Mouse (Mus musculus) neural tube, embryonic 14.5 days (tissue): ENCODE measurements around the gene Nt5c1a. TPM values are rescaled to one million over a fixed set of nuclear protein-coding genes. Genes with fewer than 3 reads are reported as not detected.
A peak's percentile ranks its signal among the peaks of the same experiment; 100 is the strongest.

Experiments
- ATAC-seq: fragments of 200-750 bp; cut with Nextera tagmentation; 2 replicates; pipeline ENCODE4 v1.8.0; 2017; ENCODE audit warnings: low read depth, mild to moderate bottlenecking, moderate TSS enrichment, moderate library complexity
- H3K27ac ChIP-seq: fragments of 300-500 bp; sonication (generic); 2 replicates; pipeline ENCODE4 v1.5.1; 2014; ENCODE audit warnings: low read depth, mild to moderate bottlenecking, control low read depth, low read length, moderate library complexity, mixed read lengths
- H3K27me3 ChIP-seq: fragments of 300-500 bp; sonication (generic); 2 replicates; pipeline ENCODE4 v1.6.1; 2014; ENCODE audit warnings: low read length; ENCODE audit not compliant: control insufficient read depth, insufficient read depth
- H3K36me3 ChIP-seq: fragments of 300-500 bp; sonication (generic); 2 replicates; pipeline ENCODE4 v1.6.1; 2014; ENCODE audit warnings: low read length, mixed read lengths; ENCODE audit not compliant: control insufficient read depth, insufficient read depth
- H3K4me1 ChIP-seq: fragments of 300-500 bp; sonication (generic); 2 replicates; pipeline ENCODE4 v1.6.1; 2014; ENCODE audit warnings: low read length; ENCODE audit not compliant: control insufficient read depth, insufficient read depth
- H3K4me2 ChIP-seq: fragments of 300-500 bp; sonication (generic); 2 replicates; pipeline ENCODE4 v1.6.1; 2014; ENCODE audit warnings: mild to moderate bottlenecking, low read depth, low read length, control low read depth
- H3K4me3 ChIP-seq: fragments of 300-500 bp; sonication (generic); 2 replicates; pipeline ENCODE4 v1.5.1; 2014; ENCODE audit warnings: low read depth, low read length, control low read depth, mixed read lengths
- H3K9ac ChIP-seq: fragments of 300-500 bp; sonication (generic); replicated peaks from 2 replicates; pipeline ENCODE4 v1.6.1; 2014; ENCODE audit warnings: low read depth, mild to moderate bottlenecking, control low read depth, low read length, mixed read lengths
- H3K9me3 ChIP-seq: fragments of 300-500 bp; sonication (generic); 2 replicates; pipeline ENCODE4 v1.6.1; 2016; ENCODE audit warnings: low read length; ENCODE audit not compliant: control insufficient read depth
- WGBS: fragments of 180-500 bp; shearing (Covaris S2); extraction: QIAGEN DNeasy Blood & Tissue Kit; methylation state at CpG from one replicate; pipeline ENCODE4 v1.1.7; 2014; 5-methylcytosine and 5-hydroxymethylcytosine counted together
- polyA plus RNA-seq: library from polyadenylated mRNA; unstranded; fragments of >200 nt; fragmentation: Nextera tagmentation; extraction: Ambion mirVana; gene quantifications from 2 replicates; pipeline ENCODE4 v1.2.1, GENCODE M21; 2014

The Nt5c1a gene
- polyA plus RNA-seq, 1 experiment from 2014 or later: not detected

GRCm38 (mm10) chr4:123200771-123201185, 526 bp upstream of the Nt5c1a start:
- ATAC-seq: peak; percentile 65; the same call in 1 of the 2 replicates
- Histone ChIP-seq H3K4me3 (peak overlapping the region; percentile 31), H3K9ac (peak overlapping the region; percentile 42; the same call in 1 of the 2 replicates), H3K36me3 (no peaks in the 10 kb centered on the region), H3K4me2 (peak overlapping the region; percentile 73), H3K27ac (no peak overlapping the region), H3K27me3 (peaks cover 16% of the 10 kb centered on the region), H3K4me1 (peaks cover 9% of the 10 kb centered on the region; the same call in 1 of the 2 replicates), H3K9me3 (no peaks in the 10 kb centered on the region)
- WGBS: 2% methylated on average over 15 of the region's 15 CpGs

GRCm38 (mm10) chr4:123202094-123202420, 753 bp downstream of the Nt5c1a start:
- no peak for ATAC-seq
- H3K9me3 ChIP-seq: no peaks in the 10 kb centered on the region
- peaks cover 9% of the 10 kb centered on the region; the same call in 1 of the 2 replicates for H3K4me1 ChIP-seq
- H3K9ac ChIP-seq: no peak overlapping the region
- peak overlapping the region; percentile 73 for H3K4me2 ChIP-seq
- no peak overlapping the region for H3K27ac ChIP-seq
- WGBS: 10% methylated on average over 8 of the region's 8 CpGs
- H3K4me3 ChIP-seq: no peak overlapping the region
- peaks cover 16% of the 10 kb centered on the region for H3K27me3 ChIP-seq
- H3K36me3 ChIP-seq: no peaks in the 10 kb centered on the region

- Histone ChIP-seq H3K27ac (no peak overlapping the region), H3K9ac (no peak overlapping the region), H3K36me3 (no peaks in the 10 kb centered on the region), H3K27me3 (0 out of 2 replicates have a peak, but pooled peaks cover 1% of the 10 kb centered on the region), H3K9me3 (no peaks in the 10 kb centered on the region), H3K4me2 (no peak overlapping the region), H3K4me3 (no peak overlapping the region), H3K4me1 (no peaks in the 10 kb centered on the region)
- 81% methylated on average over 5 of the region's 5 CpGs for WGBS
- ATAC-seq: no peak
Observed at GRCm38 (mm10) chr4:123207337-123207736, 6.0 kb downstream of the Nt5c1a start.

GRCm38 (mm10) chr4:123210996-123211395, 9.7 kb downstream of the Nt5c1a start:
- no peak overlapping the region for H3K9ac ChIP-seq
- WGBS: 67% methylated on average over 8 of the region's 8 CpGs
- H3K27ac ChIP-seq: no peak overlapping the region
- no peaks in the 10 kb centered on the region for H3K9me3 ChIP-seq
- H3K4me1 ChIP-seq: no peaks in the 10 kb centered on the region
- no peak for ATAC-seq
- no peak overlapping the region for H3K4me2 ChIP-seq
- no peaks in the 10 kb centered on the region for H3K27me3 ChIP-seq
- no peaks in the 10 kb centered on the region for H3K36me3 ChIP-seq
- no peak overlapping the region for H3K4me3 ChIP-seq

- Histone ChIP-seq H3K4me2 (no peak overlapping the region), H3K36me3 (no peaks in the 10 kb centered on the region), H3K4me3 (no peak overlapping the region), H3K9me3 (no peaks in the 10 kb centered on the region), H3K4me1 (no peaks in the 10 kb centered on the region), H3K27ac (no peak overlapping the region), H3K9ac (no peak overlapping the region), H3K27me3 (no peaks in the 10 kb centered on the region)
- WGBS: 62% methylated on average over 5 of the region's 5 CpGs
- no peak for ATAC-seq
Observed at GRCm38 (mm10) chr4:123211453-123211852, 10.1 kb downstream of the Nt5c1a start.

- Histone ChIP-seq H3K9ac (no peak overlapping the region), H3K9me3 (no peaks in the 10 kb centered on the region), H3K27ac (no peak overlapping the region), H3K36me3 (no peaks in the 10 kb centered on the region), H3K4me3 (no peak overlapping the region), H3K4me2 (no peak overlapping the region), H3K27me3 (no peaks in the 10 kb centered on the region), H3K4me1 (no peaks in the 10 kb centered on the region)
- no peak for ATAC-seq
- 61% methylated on average over 2 of the region's 2 CpGs for WGBS
Observed at GRCm38 (mm10) chr4:123212330-123212729, 11.0 kb downstream of the Nt5c1a start.

GRCm38 (mm10) chr4:123213975-123214374, 12.7 kb downstream of the Nt5c1a start:
- H3K4me2 ChIP-seq: no peak overlapping the region
- no peaks in the 10 kb centered on the region for H3K27me3 ChIP-seq
- no peaks in the 10 kb centered on the region for H3K36me3 ChIP-seq
- no peak for ATAC-seq
- no peak overlapping the region for H3K4me3 ChIP-seq
- H3K9me3 ChIP-seq: no peaks in the 10 kb centered on the region
- H3K27ac ChIP-seq: no peak overlapping the region
- 96% methylated on average over 9 of the region's 9 CpGs for WGBS
- H3K9ac ChIP-seq: no peak overlapping the region
- no peaks in the 10 kb centered on the region for H3K4me1 ChIP-seq

- H3K4me3 ChIP-seq: no peak overlapping the region
- H3K27me3 ChIP-seq: no peaks in the 10 kb centered on the region
- H3K36me3 ChIP-seq: no peaks in the 10 kb centered on the region
- ATAC-seq: no peak
- H3K9ac ChIP-seq: no peak overlapping the region
- no peak overlapping the region for H3K4me2 ChIP-seq
- H3K4me1 ChIP-seq: no peaks in the 10 kb centered on the region
- no peaks in the 10 kb centered on the region for H3K9me3 ChIP-seq
- no peak overlapping the region for H3K27ac ChIP-seq
- WGBS: 80% methylated on average over 1 of the region's 1 CpGs
Observed at GRCm38 (mm10) chr4:123215367-123215766, 14.1 kb downstream of the Nt5c1a start.

GRCm38 (mm10) chr4:123216782-123217181, 15.5 kb downstream of the Nt5c1a start:
- no peak for ATAC-seq
- WGBS: 27% methylated on average over 1 of the region's 1 CpGs

More at GRCm38 (mm10) chr4:123216782-123217181, 15.5 kb downstream of the Nt5c1a start:
- no peaks in the 10 kb centered on the region for H3K9me3 ChIP-seq
- no peak overlapping the region for H3K4me3 ChIP-seq
- H3K27me3 ChIP-seq: no peaks in the 10 kb centered on the region
- no peak overlapping the region for H3K4me2 ChIP-seq
- no peak overlapping the region for H3K9ac ChIP-seq
- H3K27ac ChIP-seq: no peak overlapping the region
- no peaks in the 10 kb centered on the region for H3K4me1 ChIP-seq
- H3K36me3 ChIP-seq: no peaks in the 10 kb centered on the region
